Mouse (Mus musculus): ENCODE measurements around the gene Tom1l2.

The Tom1l2 gene

GRCm38 (mm10) chr11:60176975-60177657 is 175.6 kb downstream of the Tom1l2 start:
- in situ Hi-C loops (cut with MboI; ENCODE audit: low pct_unique_long_range_greater_than_20kb in 1 of 2, low sequenced_read_pairs in 2 of 2, unreplicated experiment in 1 of 2), result no loop called here

Data from mouse embryonic stem cell (cell line).